Mouse (Mus musculus) heart, postnatal 36 days (tissue): Measurements from ENCODE around the gene Bcl6b. TPM values are rescaled to one million over a fixed set of nuclear protein-coding genes. Genes with fewer than 3 reads are reported as not detected.

ENCODE experiments used
- DNase-seq, 2 experiments: peaks; one replicate each; pipeline ENCODE4 v3.0.0; 2021 to 2022
- intact Hi-C: fragments of 180-260 bp; cut with DNase I; formaldehyde crosslinking; loops from one replicate; pipeline ENCODE4 v1.15.1; 2025
- microRNA-seq, 2 experiments: library from miRNA; unstranded; fragments of <30 nt; microRNA quantifications; one replicate each; pipeline ENCODE4 v1.2.0; 2021; ENCODE audit warnings: borderline number of aligned reads in 2 of 2
- total RNA-seq, 2 experiments: library from RNA; stranded (reverse); gene quantifications; 2 replicates each; pipeline ENCODE4 v1.2.3; 2021

Bcl6b gene
- total RNA-seq, 2 experiments from 2014 or later: 19.7 to 20.0 TPM

DNA sequence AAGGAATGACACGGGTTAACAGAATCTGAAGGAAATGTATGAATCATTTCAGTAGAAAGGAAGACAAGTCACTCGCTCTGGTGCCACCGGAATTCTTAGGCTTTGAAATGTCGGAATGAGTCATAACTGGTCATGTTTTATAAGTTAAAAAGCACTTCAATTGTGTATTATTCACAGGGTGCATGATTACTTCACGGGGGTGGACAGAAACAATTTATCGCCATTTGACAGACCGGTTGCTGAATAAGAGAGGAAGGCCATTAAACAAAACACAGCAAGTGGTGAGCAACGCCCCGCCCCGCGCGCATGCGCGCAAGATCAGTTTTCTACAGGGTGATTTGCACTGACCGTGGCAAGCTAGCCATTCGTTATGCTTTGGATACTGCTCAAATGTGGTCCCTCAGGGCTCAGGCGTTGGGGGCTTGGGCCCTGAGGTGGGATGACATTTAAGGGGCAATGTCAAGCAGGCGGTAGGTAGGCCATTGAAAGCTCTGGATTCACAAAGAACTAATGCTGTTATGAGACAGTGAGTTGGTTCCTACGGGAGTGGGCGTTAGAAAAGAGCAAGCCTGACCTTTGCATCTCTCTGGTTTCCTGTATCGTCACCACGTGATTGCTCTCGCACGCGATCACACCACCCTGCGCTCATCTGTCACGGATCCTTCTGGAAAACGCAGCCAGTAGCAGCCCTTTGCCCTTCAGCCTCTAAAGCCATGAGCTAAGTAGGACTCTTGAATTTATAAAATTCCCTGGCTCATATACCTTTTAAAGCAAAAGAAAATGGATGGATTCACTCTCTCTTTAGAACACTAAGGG lies 40.1 kb downstream of the Bcl6b start:
- no peak for DNase-seq
- intact Hi-C loops: no loop called here

DNA sequence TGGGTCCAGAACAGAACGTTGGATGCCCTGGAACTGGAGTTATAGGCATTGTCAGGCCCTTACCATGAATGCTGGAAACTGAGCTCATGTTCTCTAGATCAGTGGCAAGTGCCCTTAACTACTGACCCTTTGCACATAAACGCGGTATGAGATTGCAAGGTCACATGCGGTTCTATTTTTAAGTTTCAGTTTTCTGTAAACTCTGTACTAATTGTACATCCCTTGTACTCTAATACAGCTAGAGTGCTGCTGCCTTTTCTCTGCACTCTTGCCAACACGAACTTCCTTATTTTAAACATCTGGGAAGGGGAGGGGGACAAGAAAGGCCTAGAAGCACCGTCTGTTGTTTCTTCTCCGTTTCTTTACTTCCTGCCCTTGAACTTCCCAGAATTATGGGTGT lies 44.5 kb downstream of the Bcl6b start:
- DNase-seq: no peak
- intact Hi-C loops: no loop called here

DNA sequence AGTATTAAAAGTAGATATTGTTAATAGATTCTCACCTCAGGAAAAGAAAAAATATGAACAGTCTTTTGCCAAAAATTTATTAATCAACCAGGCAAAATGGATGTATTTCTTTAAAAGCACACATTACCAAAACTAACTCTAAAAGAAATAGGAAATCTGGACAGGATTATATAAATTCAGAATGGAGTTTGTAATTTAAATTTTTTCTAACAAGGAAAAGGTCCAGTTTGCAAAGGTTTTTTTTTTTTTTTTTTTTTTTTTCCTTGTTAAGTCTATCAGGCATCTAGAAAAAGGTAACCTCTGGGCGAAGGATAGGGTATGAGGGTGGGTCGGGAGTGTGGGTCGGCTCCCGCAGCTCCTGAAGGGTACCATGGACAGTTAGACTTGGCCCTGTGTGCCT lies 49.1 kb downstream of the Bcl6b start:
- intact Hi-C loops: no loop called here
- DNase-seq: no peak

DNA sequence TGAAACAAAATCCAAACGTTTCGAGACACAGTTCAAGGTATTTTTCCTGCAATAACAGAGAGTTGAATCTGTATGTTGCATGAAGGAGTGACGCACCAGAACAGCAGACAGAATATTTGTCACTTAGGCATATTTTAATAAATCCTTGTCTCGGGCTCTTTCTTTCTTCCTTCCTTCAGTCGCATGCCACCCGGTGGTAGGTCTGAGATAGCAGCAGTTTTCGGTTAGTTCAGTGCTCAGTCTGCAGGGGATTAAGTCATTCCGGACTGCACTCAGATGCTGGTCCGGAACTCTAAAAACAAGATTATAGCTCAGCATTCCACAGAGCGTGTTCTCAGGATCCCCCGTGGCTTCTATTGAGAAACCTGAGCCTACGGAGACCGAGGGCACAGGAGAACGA lies 50.2 kb downstream of the Bcl6b start:
- DNase-seq: no peak
- intact Hi-C loops: no loop called here

DNA sequence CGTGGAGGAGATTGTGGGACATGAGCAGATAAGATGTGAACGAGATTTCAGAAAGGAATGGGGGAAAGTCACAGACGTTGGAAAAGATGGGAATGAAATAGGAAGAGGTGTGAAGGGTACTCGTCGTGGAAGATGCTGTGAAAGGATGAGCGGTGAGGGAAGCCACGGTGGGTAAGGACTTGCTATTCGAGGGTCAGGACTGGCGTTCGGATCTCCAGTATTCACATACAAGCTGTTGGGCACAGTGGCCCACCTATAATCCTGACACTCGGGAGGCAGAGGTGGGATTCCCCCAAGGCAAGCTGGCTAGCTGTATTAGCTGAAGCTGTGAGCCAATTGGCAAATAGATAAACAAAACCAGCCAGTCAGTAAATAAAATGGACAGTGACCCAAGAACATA lies 50.8 kb downstream of the Bcl6b start:
- DNase-seq: no peak
- intact Hi-C loops: no loop called here

DNA sequence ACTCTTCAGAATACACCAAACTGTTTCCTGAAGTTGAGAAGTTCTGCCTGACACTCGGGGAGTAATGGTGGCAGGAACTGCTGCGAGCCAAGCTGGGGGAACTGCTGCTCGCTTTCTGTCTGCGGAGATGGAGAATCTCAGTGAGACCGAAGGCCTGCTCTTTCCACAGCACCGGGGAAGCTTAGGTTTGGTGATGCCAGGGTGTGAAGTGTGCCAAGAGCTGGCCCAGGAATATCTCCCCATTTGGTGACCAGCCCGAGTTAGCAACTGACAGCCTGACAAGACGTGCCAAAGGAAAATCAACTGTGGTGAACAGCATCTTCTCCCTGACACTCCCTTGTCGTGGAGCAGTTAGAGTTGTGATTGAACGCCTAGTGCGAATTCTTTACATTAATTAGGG lies 51.3 kb downstream of the Bcl6b start:
- intact Hi-C loops: no loop called here
- DNase-seq: no peak

DNA sequence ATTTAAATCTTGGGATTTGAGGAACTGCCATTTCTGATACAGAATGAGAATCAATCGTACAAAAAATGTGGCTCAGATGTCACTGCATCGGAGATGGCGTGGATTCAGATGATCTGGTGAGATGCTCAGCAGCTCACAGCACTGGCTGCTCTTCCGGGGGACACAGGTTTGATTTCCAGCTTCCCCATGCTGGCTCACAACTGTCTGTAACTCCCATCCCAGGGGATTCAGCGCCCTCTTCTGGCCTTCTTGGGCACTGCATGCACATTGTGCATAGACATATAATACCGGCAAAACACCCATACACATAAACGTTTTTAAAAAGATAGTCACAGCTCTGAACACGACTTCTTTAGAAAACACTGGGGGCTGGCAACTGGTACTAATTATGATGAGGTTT lies 52.0 kb downstream of the Bcl6b start:
- DNase-seq: no peak
- intact Hi-C loops: no loop called here

DNA sequence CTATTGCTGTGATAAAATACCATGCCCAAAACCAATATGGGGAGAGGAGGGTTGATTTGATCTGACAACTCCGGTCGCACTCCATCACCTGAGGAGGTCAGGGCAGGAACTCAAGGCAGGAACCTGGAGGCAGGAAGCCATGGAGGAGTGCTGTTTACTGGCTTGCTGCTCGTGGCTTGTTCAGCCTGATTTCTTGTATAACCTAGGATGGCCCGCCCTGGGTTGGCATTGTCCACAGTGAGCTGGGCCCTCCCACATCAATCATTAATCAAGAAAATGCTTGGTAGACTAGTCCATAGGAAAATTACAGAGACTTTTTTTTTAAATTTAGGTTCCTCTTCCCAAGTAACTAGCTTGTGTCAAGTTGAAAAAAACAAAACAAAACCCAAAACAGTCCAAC lies 55.1 kb downstream of the Bcl6b start:
- intact Hi-C loops: no loop called here

More for the DNA sequence above, 55.1 kb downstream of the Bcl6b start:
- DNase-seq: no peak

Small RNAs within 50 kb of the gene (microRNA-seq; reads per million reads assigned to microRNA genes)
- gene Mir195a: 1,485 to 1,644 reads per million in 2 experiments
- 0 reads per million in 2 experiments for gene Mir497
- gene Mir497b: 0 reads per million in 2 experiments

Other genes starting within 250 kb of the Bcl6b start
- gene Ctdnep1, start 248.6 kb downstream of the Bcl6b start, total RNA-seq: 100 to 1,000 TPM; 160 to 169 TPM
- gene Elp5, start 247.3 kb downstream of the Bcl6b start, total RNA-seq: 10 to 100 TPM; 47.0 to 47.4 TPM
- gene Gabarap, start 238.7 kb downstream of the Bcl6b start, total RNA-seq: 100 to 1,000 TPM; 306 to 329 TPM
- gene Phf23, start 234.0 kb downstream of the Bcl6b start, total RNA-seq: 10 to 100 TPM; 23.1 to 23.4 TPM
- gene Dvl2, start 229.2 kb downstream of the Bcl6b start, total RNA-seq: 1 to 10 TPM; 5.0 to 6.1 TPM
- 1,000 to 10,000 TPM; 1,292 to 1,425 TPM for gene Acadvl, start 214.4 kb downstream of the Bcl6b start, total RNA-seq
- gene Dlg4, start 212.9 kb downstream of the Bcl6b start, total RNA-seq: 1 to 10 TPM; 6.3 to 7.4 TPM
- gene Asgr1, start 175.7 kb downstream of the Bcl6b start, total RNA-seq: not detected
- not detected for gene Asgr2, start 137.2 kb downstream of the Bcl6b start, total RNA-seq
- 1 to 10 TPM; 4.2 to 5.8 TPM for gene Mgl2, start 99.5 kb downstream of the Bcl6b start, total RNA-seq
- gene Clec10a, start 73.6 kb downstream of the Bcl6b start, total RNA-seq: 1 to 10 TPM; 2.7 to 3.3 TPM
- under 1 TPM; 0.28 to 0.30 TPM for gene Slc16a11, start 17.0 kb downstream of the Bcl6b start, total RNA-seq
- 1 to 10 TPM; 3.3 to 3.9 TPM for gene Slc16a13, start 8.7 kb downstream of the Bcl6b start, total RNA-seq
- gene 0610010K14Rik, start 8.1 kb upstream of the Bcl6b start, total RNA-seq: 10 to 100 TPM; 32.7 to 38.0 TPM
- 1 to 10 TPM; 2.1 to 3.3 TPM for gene Gm21988, start 10.0 kb upstream of the Bcl6b start, total RNA-seq
- 100 to 1,000 TPM; 106 to 113 TPM for gene Rnasek, start 10.0 kb upstream of the Bcl6b start, total RNA-seq
- gene Alox12, start 25.6 kb upstream of the Bcl6b start, total RNA-seq: 1 to 10 TPM; 2.5 to 3.7 TPM
- not detected for gene Alox12e, start 92.8 kb upstream of the Bcl6b start, total RNA-seq
- 10 to 100 TPM in 1 of 2 experiments, 1 to 10 TPM in 1; 5.4 to 10.2 TPM for gene Alox15, start 122.2 kb upstream of the Bcl6b start, total RNA-seq
- 10 to 100 TPM; 19.4 to 22.1 TPM for gene Pelp1, start 180.2 kb upstream of the Bcl6b start, total RNA-seq
- gene Arrb2, start 202.8 kb upstream of the Bcl6b start, total RNA-seq: 10 to 100 TPM; 14.8 to 15.4 TPM
- 1 to 10 TPM; 8.9 to 9.7 TPM for gene Med11, start 222.1 kb upstream of the Bcl6b start, total RNA-seq
- gene Zmynd15, start 229.6 kb upstream of the Bcl6b start, total RNA-seq: 1 to 10 TPM; 1.8 to 2.2 TPM
- 10 to 100 TPM in 1 of 2 experiments, 1 to 10 TPM in 1; 9.6 to 10.9 TPM for gene Cxcl16, start 230.2 kb upstream of the Bcl6b start, total RNA-seq